Mouse (Mus musculus) left cerebral cortex, postnatal 25 days (tissue): ENCODE measurements at regions not wholly inside any gene's neighbourhood (a gene's known extent, or its start where the extent isn't known, plus 50 kb on each side); places are given as distances from the start of the nearest gene placed in this dataset.
A peak's percentile ranks its signal among the peaks of the same experiment; 100 is the strongest.

Experiments used
- DNase-seq, 2 experiments: peaks; one replicate each; pipeline ENCODE4 v3.0.0; 2022; ENCODE audit warnings: low spot score in 2 of 2, mixed read lengths in 1 of 2
- intact Hi-C: fragments of 180-260 bp; cut with DNase I; formaldehyde crosslinking; loops from one replicate; pipeline ENCODE4 v1.15.1; 2025

GRCm38 (mm10) chr9:87952426-87952825 is 221.4 kb upstream of the Tbx18 start:
- intact Hi-C loops = no loop called here
- DNase-seq = no peak

- intact Hi-C loops = no loop called here
- DNase-seq = no peak
Measured at GRCm38 (mm10) chr9:87954941-87955340, 223.9 kb upstream of the Tbx18 start.

GRCm38 (mm10) chr9:87961796-87962195 is 230.7 kb upstream of the Tbx18 start:
- intact Hi-C loops = no loop called here
- DNase-seq = no peak

- intact Hi-C loops = no loop called here
- DNase-seq = peak in 1 of 2 experiments; percentile 31
Measured at GRCm38 (mm10) chr9:87964508-87964907, 233.4 kb upstream of the Tbx18 start.

- intact Hi-C loops = loop anchor here (1.0 kb wide), 1 partner anchor 16 kb away; no protein-coding TSS in a partner anchor
- DNase-seq = no peak
Measured at GRCm38 (mm10) chr9:87965103-87965780, 234.2 kb upstream of the Tbx18 start.

GRCm38 (mm10) chr9:87968190-87969082 is 237.4 kb upstream of the Tbx18 start:
- no peak for DNase-seq
- intact Hi-C loops = no loop called here

GRCm38 (mm10) chr9:87970586-87970985 is 239.5 kb upstream of the Tbx18 start:
- no peak for DNase-seq
- intact Hi-C loops = no loop called here

GRCm38 (mm10) chr9:87971791-87972190 is 240.7 kb upstream of the Tbx18 start:
- intact Hi-C loops = no loop called here
- no peak for DNase-seq

- intact Hi-C loops = no loop called here
- DNase-seq = no peak
Measured at GRCm38 (mm10) chr9:87973531-87973930, 242.5 kb upstream of the Tbx18 start.

- DNase-seq = no peak
- intact Hi-C loops = no loop called here
Measured at GRCm38 (mm10) chr9:87984910-87985309, 253.8 kb upstream of the Tbx18 start.

- intact Hi-C loops = no loop called here
- no peak for DNase-seq
Measured at GRCm38 (mm10) chr9:87985439-87985838, 254.4 kb upstream of the Tbx18 start.

GRCm38 (mm10) chr9:88005945-88006700 is 275.1 kb upstream of the Tbx18 start:
- DNase-seq = no peak
- intact Hi-C loops = no loop called here

- intact Hi-C loops = no loop called here
- no peak for DNase-seq
Measured at GRCm38 (mm10) chr9:88023752-88024151, 292.7 kb upstream of the Tbx18 start.

GRCm38 (mm10) chr9:88025936-88026335 is 294.9 kb upstream of the Tbx18 start:
- intact Hi-C loops = no loop called here

GRCm38 (mm10) chr9:88030509-88031148 is 296.4 kb upstream of the Nt5e start:
- intact Hi-C loops = no loop called here
- DNase-seq = peak; percentile 6 to 31

More at GRCm38 (mm10) chr9:88025936-88026335, 294.9 kb upstream of the Tbx18 start:
- DNase-seq = no peak

GRCm38 (mm10) chr9:88037560-88037959 is 289.4 kb upstream of the Nt5e start:
- intact Hi-C loops = no loop called here
- DNase-seq = no peak

GRCm38 (mm10) chr9:88049270-88049669 is 277.7 kb upstream of the Nt5e start:
- intact Hi-C loops = no loop called here

GRCm38 (mm10) chr9:88049792-88050191 is 277.2 kb upstream of the Nt5e start:
- no peak for DNase-seq
- intact Hi-C loops = no loop called here

More at GRCm38 (mm10) chr9:88049270-88049669, 277.7 kb upstream of the Nt5e start:
- no peak for DNase-seq

- DNase-seq = no peak
- intact Hi-C loops = no loop called here
Measured at GRCm38 (mm10) chr9:88058551-88058950, 268.4 kb upstream of the Nt5e start.

GRCm38 (mm10) chr9:88059005-88059404 is 268.0 kb upstream of the Nt5e start:
- intact Hi-C loops = no loop called here
- DNase-seq = no peak
